Mouse (Mus musculus) kidney, postnatal 0 days (tissue): Measurements from ENCODE around the gene Grip1. TPM values are rescaled to one million over a fixed set of nuclear protein-coding genes. Genes with fewer than 3 reads are reported as not detected.
A peak's percentile ranks its signal among the peaks of the same experiment; 100 is the strongest.

ENCODE experiments used
- ATAC-seq: fragments of 200-750 bp; cut with Nextera tagmentation; replicated peaks from 2 replicates; pipeline ENCODE4 v1.8.0; 2017; ENCODE audit warnings: low read depth, moderate number of reproducible peaks, moderate TSS enrichment, moderate library complexity; ENCODE audit not compliant: low FRiP score
- DNase-seq: peaks from one replicate; pipeline ENCODE4 v3.0.0-alpha.2; 2016; ENCODE audit warnings: low spot score
- H3K27ac ChIP-seq: fragments of 300-500 bp; sonication (generic); 2 replicates; pipeline ENCODE4 v1.5.1; 2014; ENCODE audit warnings: mild to moderate bottlenecking
- H3K27me3 ChIP-seq: fragments of 300-500 bp; sonication (generic); 2 replicates; pipeline ENCODE4 v1.6.1; 2014; ENCODE audit warnings: low read length, mixed read lengths; ENCODE audit not compliant: insufficient read depth
- H3K36me3 ChIP-seq: fragments of 300-500 bp; sonication (generic); 2 replicates; pipeline ENCODE4 v1.6.1; 2014; ENCODE audit warnings: low read length, mixed read lengths; ENCODE audit not compliant: insufficient read depth
- H3K4me1 ChIP-seq: fragments of 300-500 bp; sonication (generic); replicated peaks from 2 replicates; pipeline ENCODE4 v1.6.1; 2014; ENCODE audit warnings: antibody characterized with exemption, low read length, mixed read lengths; ENCODE audit not compliant: insufficient read depth
- H3K4me2 ChIP-seq: fragments of 300-500 bp; sonication (generic); 2 replicates; pipeline ENCODE4 v1.6.1; 2014; ENCODE audit warnings: mild to moderate bottlenecking, low read length, moderate library complexity, mixed read lengths
- H3K4me3 ChIP-seq: fragments of 300-500 bp; sonication (generic); replicated peaks from 2 replicates; pipeline ENCODE4 v1.5.1; 2014; ENCODE audit warnings: low read depth, low read length
- H3K9ac ChIP-seq: fragments of 300-500 bp; sonication (generic); 2 replicates; pipeline ENCODE4 v1.6.1; 2014; ENCODE audit warnings: low read depth, low read length
- H3K9me3 ChIP-seq: fragments of 300-500 bp; sonication (generic); replicated peaks from 2 replicates; pipeline ENCODE4 v1.6.1; 2016; ENCODE audit warnings: low read length, inconsistent platforms, mixed read lengths
- CTCF ChIP-seq: IDR thresholded peaks from 2 replicates; pipeline ENCODE4 v1.5.1; 2016; ENCODE audit warnings: antibody characterized with exemption, low read depth, mild to moderate bottlenecking, moderate library complexity
- WGBS: fragments of 180-500 bp; shearing (Covaris S2); extraction: QIAGEN DNeasy Blood & Tissue Kit; methylation state at CpG from one replicate; pipeline ENCODE4 v1.1.7; 2014; 5-methylcytosine and 5-hydroxymethylcytosine counted together
- polyA plus RNA-seq: library from polyadenylated mRNA; unstranded; fragments of >200 nt; fragmentation: Nextera tagmentation; extraction: Ambion mirVana; gene quantifications from 2 replicates; pipeline ENCODE4 v1.2.1, GENCODE M21; 2015

Grip1 gene
- polyA plus RNA-seq, 1 experiment from 2014 or later: 3.1 TPM

- Histone ChIP-seq H3K36me3 (no peaks in the 10 kb centered on the region), H3K27ac (no peak overlapping the region), H3K9me3 (no peaks in the 10 kb centered on the region), H3K9ac (no peak overlapping the region), H3K4me2 (no peak overlapping the region), H3K4me1 (no peaks in the 10 kb centered on the region), H3K27me3 (no peaks in the 10 kb centered on the region), H3K4me3 (no peak overlapping the region)
- 68% methylated on average over 6 of the region's 6 CpGs for WGBS
- peak; percentile 12 for DNase-seq
- no peak for ATAC-seq
- no peak for TF ChIP-seq CTCF
Measured at GRCm38 (mm10) chr10:119830388-119830956, 376.8 kb downstream of the Grip1 start.

- H3K27me3 ChIP-seq: no peaks in the 10 kb centered on the region
- no peak overlapping the region for H3K27ac ChIP-seq
- H3K4me3 ChIP-seq: no peak overlapping the region
- no peak for TF ChIP-seq CTCF
- no peaks in the 10 kb centered on the region for H3K36me3 ChIP-seq
- no peak for ATAC-seq
- no peak overlapping the region for H3K4me2 ChIP-seq
- DNase-seq: no peak
- WGBS: 84% methylated on average over 1 of the region's 1 CpGs
- no peak overlapping the region for H3K9ac ChIP-seq
- no peaks in the 10 kb centered on the region for H3K9me3 ChIP-seq
- H3K4me1 ChIP-seq: no peaks in the 10 kb centered on the region
Measured at GRCm38 (mm10) chr10:119831086-119831485, 377.5 kb downstream of the Grip1 start.

GRCm38 (mm10) chr10:119833334-119833733 lies 379.7 kb downstream of the Grip1 start:
- peak; percentile 63 for ATAC-seq
- Histone ChIP-seq H3K9me3 (no peaks in the 10 kb centered on the region), H3K27ac (no peak overlapping the region), H3K9ac (no peak overlapping the region), H3K36me3 (no peaks in the 10 kb centered on the region), H3K4me1 (no peaks in the 10 kb centered on the region), H3K27me3 (no peaks in the 10 kb centered on the region), H3K4me2 (no peak overlapping the region), H3K4me3 (no peak overlapping the region)
- peak; percentile 4 for DNase-seq
- 39% methylated on average over 5 of the region's 5 CpGs for WGBS
- TF ChIP-seq CTCF: no peak

- ATAC-seq (no peak), DNase-seq (peak; percentile 7)
- no peak overlapping the region for H3K27ac ChIP-seq
- H3K9ac ChIP-seq: no peak overlapping the region
- no peaks in the 10 kb centered on the region for H3K9me3 ChIP-seq
- WGBS: 39% methylated on average over 4 of the region's 4 CpGs
- no peaks in the 10 kb centered on the region for H3K27me3 ChIP-seq
- no peak overlapping the region for H3K4me3 ChIP-seq
- no peak overlapping the region for H3K4me2 ChIP-seq
- no peak for TF ChIP-seq CTCF
- H3K36me3 ChIP-seq: no peaks in the 10 kb centered on the region
- no peaks in the 10 kb centered on the region for H3K4me1 ChIP-seq
Measured at GRCm38 (mm10) chr10:119834122-119834521, 380.5 kb downstream of the Grip1 start.

GRCm38 (mm10) chr10:119839645-119840044 lies 386.0 kb downstream of the Grip1 start:
- DNase-seq (no peak), ATAC-seq (no peak; the same call in 1 of the 2 replicates)
- H3K4me1 ChIP-seq: no peaks in the 10 kb centered on the region
- H3K9me3 ChIP-seq: no peaks in the 10 kb centered on the region
- 89% methylated on average over 11 of the region's 11 CpGs for WGBS
- no peak overlapping the region for H3K4me3 ChIP-seq
- no peaks in the 10 kb centered on the region for H3K36me3 ChIP-seq
- H3K9ac ChIP-seq: no peak overlapping the region
- no peak overlapping the region for H3K27ac ChIP-seq
- no peak for TF ChIP-seq CTCF
- H3K27me3 ChIP-seq: no peaks in the 10 kb centered on the region
- H3K4me2 ChIP-seq: no peak overlapping the region

- no peak for ATAC-seq
- Histone ChIP-seq H3K4me1 (no peaks in the 10 kb centered on the region), H3K9ac (no peak overlapping the region), H3K9me3 (no peaks in the 10 kb centered on the region), H3K27me3 (no peaks in the 10 kb centered on the region), H3K4me3 (no peak overlapping the region), H3K36me3 (no peaks in the 10 kb centered on the region), H3K4me2 (no peak overlapping the region), H3K27ac (no peak overlapping the region)
- WGBS: 88% methylated on average over 4 of the region's 4 CpGs
- no peak for TF ChIP-seq CTCF
- no peak for DNase-seq
Measured at GRCm38 (mm10) chr10:119842004-119842403, 388.4 kb downstream of the Grip1 start.
